Mouse (Mus musculus) testis, postnatal 14 days (tissue): ENCODE data around the gene Camkv.

Experiments
- DNase-seq: peaks from one replicate; pipeline ENCODE4 v3.0.0; 2021; ENCODE audit warnings: low spot score

Camkv gene

GRCm38 (mm10) chr9:107923021-107923420 lies 12.5 kb upstream of the Camkv start:
- no peak for DNase-seq

- no peak for DNase-seq
Observed at GRCm38 (mm10) chr9:107923956-107924355, 11.5 kb upstream of the Camkv start.

GRCm38 (mm10) chr9:107925251-107925650 lies 10.2 kb upstream of the Camkv start:
- no peak for DNase-seq

- no peak for DNase-seq
Observed at GRCm38 (mm10) chr9:107926920-107927420, 8.5 kb upstream of the Camkv start.

GRCm38 (mm10) chr9:107927749-107928148 lies 7.7 kb upstream of the Camkv start:
- peak; percentile 37 for DNase-seq

GRCm38 (mm10) chr9:107928169-107928568 lies 7.3 kb upstream of the Camkv start, which contains the start of gene Actl11:
TSS of gene Actl11 (plus strand) at chr9:107928469.
- no peak for DNase-seq

GRCm38 (mm10) chr9:107932221-107932620 lies 3.3 kb upstream of the Camkv start:
- DNase-seq: no peak

- DNase-seq: no peak
Observed at GRCm38 (mm10) chr9:107934146-107934545, 1.3 kb upstream of the Camkv start.

GRCm38 (mm10) chr9:107935790-107936214 lies 328 bp downstream of the Camkv start:
- DNase-seq: peak; percentile 56

GRCm38 (mm10) chr9:107936215-107936822 lies 845 bp downstream of the Camkv start:
- no peak for DNase-seq

- no peak for DNase-seq
Observed at GRCm38 (mm10) chr9:107936831-107937230, 1.4 kb downstream of the Camkv start.

- no peak for DNase-seq
Observed at GRCm38 (mm10) chr9:107947241-107948194, 12.0 kb downstream of the Camkv start.

- no peak for DNase-seq
Observed at GRCm38 (mm10) chr9:107949184-107949921, 13.9 kb downstream of the Camkv start.

GRCm38 (mm10) chr9:107949922-107950235 lies 14.4 kb downstream of the Camkv start, which contains the start of gene Traip:
TSS of gene Traip (plus strand) at chr9:107950136.
- DNase-seq: no peak

GRCm38 (mm10) chr9:107950460-107951355 lies 15.2 kb downstream of the Camkv start:
- peak; percentile 92 for DNase-seq

- DNase-seq: no peak
Observed at GRCm38 (mm10) chr9:107955613-107956289, 20.3 kb downstream of the Camkv start.

- DNase-seq: no peak
Observed at GRCm38 (mm10) chr9:107957141-107957540, 21.7 kb downstream of the Camkv start.

GRCm38 (mm10) chr9:107959896-107960295 lies 24.4 kb downstream of the Camkv start:
- no peak for DNase-seq

GRCm38 (mm10) chr9:107960928-107961327 lies 25.5 kb downstream of the Camkv start:
- DNase-seq: no peak

GRCm38 (mm10) chr9:107961351-107961762 lies 25.9 kb downstream of the Camkv start:
- no peak for DNase-seq

- DNase-seq: no peak
Observed at GRCm38 (mm10) chr9:107961881-107962280, 26.4 kb downstream of the Camkv start.
